Mouse (Mus musculus) CH12.LX (cell line): ENCODE measurements around the gene Cdh4. TPM values are rescaled to one million over a fixed set of nuclear protein-coding genes. Genes with fewer than 3 reads are reported as not detected.
A peak's percentile ranks its signal among the peaks of the same experiment; 100 is the strongest.

Experiments used
- DNase-seq: peaks from one replicate; pipeline ENCODE4 v3.0.0-alpha.2; 2013; ENCODE audit errors: extremely low read depth
- H3K27ac ChIP-seq: 2 replicates; pipeline ENCODE4 v1.5.1; 2012; ENCODE audit warnings: low read depth, mild to moderate bottlenecking, control low read depth, moderate library complexity; ENCODE audit not compliant: insufficient read depth
- H3K27me3 ChIP-seq: replicated peaks from 2 replicates; pipeline ENCODE3; 2012; ENCODE audit warnings: inconsistent platforms
- H3K36me3 ChIP-seq, 2 experiments: replicated peaks in 1 of 2; 2 replicates each; pipeline versions ENCODE3 to v1.6.1; 2012; ENCODE audit warnings: inconsistent platforms in 1 of 2, low read length in 1 of 2, mild to moderate bottlenecking in 1 of 2, mixed read lengths in 1 of 2, moderate library complexity in 1 of 2; ENCODE audit not compliant: control insufficient read depth in 1 of 2, insufficient read depth in 1 of 2
- H3K4me1 ChIP-seq, 2 experiments: 2 replicates each; pipeline ENCODE4 v1.6.1; 2012; ENCODE audit warnings: inconsistent platforms in 1 of 2, moderate library complexity in 1 of 2; ENCODE audit not compliant: insufficient read depth in 2 of 2, control insufficient read depth in 1 of 2
- H3K4me2 ChIP-seq: 2 replicates; pipeline ENCODE4 v1.6.1; 2012; ENCODE audit warnings: low read depth, mild to moderate bottlenecking, control low read depth; ENCODE audit not compliant: poor library complexity, insufficient read depth, severe bottlenecking
- H3K4me3 ChIP-seq, 3 experiments: fragments of 150-350 bp in 1 of 3; sonication (generic) in 1 of 3; replicated peaks in 1 of 3; 2 replicates each; pipeline versions ENCODE3 to v1.5.1; 2011 to 2012; ENCODE audit warnings: low read depth in 2 of 3, low read length in 2 of 3, mild to moderate bottlenecking in 2 of 3, moderate library complexity in 2 of 3, control low read depth in 1 of 3, improper control_type of control experiment in 1 of 3, inconsistent platforms in 1 of 3, mixed read lengths in 1 of 3; ENCODE audit not compliant: poor library complexity in 1 of 3
- H3K79me2 ChIP-seq: replicated peaks from 2 replicates; pipeline ENCODE4 v1.6.1; 2012; ENCODE audit warnings: mild to moderate bottlenecking, moderate library complexity; ENCODE audit not compliant: control insufficient read depth, poor library complexity, insufficient read depth, severe bottlenecking; ENCODE audit errors: extremely low read depth
- H3K9ac ChIP-seq: 2 replicates; pipeline ENCODE4 v1.6.1; 2012; ENCODE audit warnings: low read depth, mild to moderate bottlenecking, control low read depth, moderate library complexity; ENCODE audit not compliant: insufficient read depth
- H3K9me3 ChIP-seq: replicated peaks from 2 replicates; pipeline ENCODE3; 2012; ENCODE audit warnings: low read length, inconsistent platforms, mixed read lengths
- BHLHE40 ChIP-seq: IDR thresholded peaks from 2 replicates; pipeline ENCODE4 v1.6.1; 2011; ENCODE audit warnings: mild to moderate bottlenecking, low read depth, low read length, improper control_type of control experiment
- CHD1 ChIP-seq: IDR thresholded peaks from 2 replicates; pipeline ENCODE4 v1.6.1; 2012; ENCODE audit warnings: low read depth, low read length, improper control_type of control experiment, inconsistent platforms
- CHD2 ChIP-seq: IDR thresholded peaks from 2 replicates; pipeline ENCODE4 v1.6.1; 2011; ENCODE audit warnings: low read length, improper control_type of control experiment
- CTCF ChIP-seq, 2 experiments: IDR thresholded peaks in 1 of 2; conservative IDR thresholded peaks in 1 of 2; 2 replicates each; pipeline ENCODE4 v1.5.1; 2011 to 2012; ENCODE audit warnings: low read depth in 2 of 2, low read length in 2 of 2, improper control_type of control experiment in 1 of 2, inconsistent platforms in 1 of 2, mild to moderate bottlenecking in 1 of 2, moderate library complexity in 1 of 2
- E2F4 ChIP-seq: IDR thresholded peaks from 2 replicates; pipeline ENCODE4 v1.6.1; 2011; ENCODE audit warnings: low read depth, low read length, improper control_type of control experiment; ENCODE audit not compliant: insufficient replicate concordance
- ELF1 ChIP-seq: IDR thresholded peaks from 2 replicates; pipeline ENCODE4 v1.6.1; 2014; ENCODE audit warnings: low read depth, mild to moderate bottlenecking, inconsistent platforms, low read length, improper control_type of control experiment
- EP300 ChIP-seq: IDR thresholded peaks from 2 replicates; pipeline ENCODE4 v1.6.1; 2011; ENCODE audit warnings: low read length, improper control_type of control experiment
- ETS1 ChIP-seq: conservative IDR thresholded peaks from 2 replicates; pipeline ENCODE4 v1.6.1; 2012; ENCODE audit warnings: low read depth, mild to moderate bottlenecking, inconsistent platforms, low read length, improper control_type of control experiment, moderate library complexity
- GABPA ChIP-seq: IDR thresholded peaks from 2 replicates; pipeline ENCODE4 v1.6.1; 2012; ENCODE audit warnings: low read depth, low read length, improper control_type of control experiment, inconsistent platforms; ENCODE audit not compliant: insufficient replicate concordance
- HCFC1 ChIP-seq: IDR thresholded peaks from 2 replicates; pipeline ENCODE4 v1.6.1; 2012; ENCODE audit warnings: low read depth, mild to moderate bottlenecking, inconsistent platforms, low read length, improper control_type of control experiment
- JUN ChIP-seq: IDR thresholded peaks from 2 replicates; pipeline ENCODE4 v1.6.1; 2011; ENCODE audit warnings: low read depth, mild to moderate bottlenecking, low read length, improper control_type of control experiment, moderate library complexity; ENCODE audit not compliant: insufficient read depth
- JUND ChIP-seq: conservative IDR thresholded peaks from 2 replicates; pipeline ENCODE4 v1.6.1; 2011; ENCODE audit warnings: low read depth, low read length, improper control_type of control experiment
- MAFK ChIP-seq: IDR thresholded peaks from 2 replicates; pipeline ENCODE4 v1.6.1; 2011; ENCODE audit warnings: low read length, improper control_type of control experiment; ENCODE audit not compliant: insufficient replicate concordance
- MAZ ChIP-seq: IDR thresholded peaks from 2 replicates; pipeline ENCODE4 v1.6.1; 2012; ENCODE audit warnings: low read depth, mild to moderate bottlenecking, inconsistent platforms, low read length, improper control_type of control experiment, moderate library complexity
- MEF2A ChIP-seq: IDR thresholded peaks from 2 replicates; pipeline ENCODE4 v1.6.1; 2014; ENCODE audit warnings: low read depth, mild to moderate bottlenecking, inconsistent platforms, low read length, improper control_type of control experiment, borderline replicate concordance
- MXI1 ChIP-seq: IDR thresholded peaks from 2 replicates; pipeline ENCODE4 v1.6.1; 2011; ENCODE audit warnings: mild to moderate bottlenecking, low read depth, low read length, improper control_type of control experiment
- MYC ChIP-seq: IDR thresholded peaks from 2 replicates; pipeline ENCODE4 v1.6.1; 2011; ENCODE audit warnings: low read depth, mild to moderate bottlenecking, improper control_type of control experiment, low read length
- NRF1 ChIP-seq: IDR thresholded peaks from 2 replicates; pipeline ENCODE4 v1.6.1; 2014; ENCODE audit warnings: low read depth, mild to moderate bottlenecking, inconsistent platforms, low read length, improper control_type of control experiment, moderate library complexity
- POLR2A ChIP-seq: IDR thresholded peaks from 2 replicates; pipeline ENCODE4 v1.6.1; 2011; ENCODE audit warnings: low read depth, mild to moderate bottlenecking, improper control_type of control experiment, low read length
- SIN3A ChIP-seq: IDR thresholded peaks from 2 replicates; pipeline ENCODE4 v1.6.1; 2012; ENCODE audit warnings: low read length, improper control_type of control experiment, inconsistent platforms
- SMC3 ChIP-seq: IDR thresholded peaks from 2 replicates; pipeline ENCODE4 v1.6.1; 2011; ENCODE audit warnings: low read depth, low read length, improper control_type of control experiment
- TBP ChIP-seq: conservative IDR thresholded peaks from 2 replicates; pipeline ENCODE4 v1.6.1; 2011; ENCODE audit warnings: low read depth, low read length, improper control_type of control experiment
- TCF12 ChIP-seq: IDR thresholded peaks from 2 replicates; pipeline ENCODE4 v1.6.1; 2014; ENCODE audit warnings: low read depth, mild to moderate bottlenecking, inconsistent platforms, low read length, improper control_type of control experiment
- UBTF ChIP-seq: IDR thresholded peaks from 2 replicates; pipeline ENCODE4 v1.6.1; 2012; ENCODE audit warnings: low read depth, mild to moderate bottlenecking, inconsistent platforms, low read length, improper control_type of control experiment, moderate library complexity
- USF2 ChIP-seq: conservative IDR thresholded peaks from 2 replicates; pipeline ENCODE4 v1.6.1; 2011; ENCODE audit warnings: low read depth, low read length, improper control_type of control experiment
- ZC3H11A ChIP-seq: IDR thresholded peaks from 2 replicates; pipeline ENCODE4 v1.6.1; 2012; ENCODE audit warnings: low read depth, mild to moderate bottlenecking, inconsistent platforms, low read length, improper control_type of control experiment
- ZKSCAN1 ChIP-seq: IDR thresholded peaks from 2 replicates; pipeline ENCODE4 v1.6.1; 2012; ENCODE audit warnings: low read depth, inconsistent platforms, low read length, improper control_type of control experiment, borderline replicate concordance
- dilution Hi-C: fragments of 300-500 bp; cut with MboI; formaldehyde crosslinking; loops from 2 replicates; pipeline ENCODE4 v1.14.3; 2020; ENCODE audit warnings: low sequenced_read_pairs; ENCODE audit not compliant: extremely low pct_unique_long_range_greater_than_20kb, extremely low pct_ligation_motif_present
- in situ Hi-C: fragments of 300-500 bp; cut with MboI; formaldehyde crosslinking; loops from 3 replicates; pipeline ENCODE4 v1.14.3; 2019; ENCODE audit warnings: low sequenced_read_pairs, low pct_ligation_motif_present, low pct_unique_long_range_greater_than_20kb, mixed read lengths
- polyA plus RNA-seq: library from polyadenylated mRNA; unstranded; fragments of >175 nt; gene quantifications from 2 replicates; pipeline ENCODE4 v1.2.1, GENCODE M21; 2012; ENCODE audit warnings: low read depth; ENCODE audit not compliant: insufficient read length
- total RNA-seq, 2 experiments: library from RNA; depleted of rRNA; stranded (reverse); fragments of 300-350 nt in 1 of 2; fragments of >200 nt in 1 of 2; gene quantifications; 2 replicates each; pipeline ENCODE4 v1.2.3; 2012 to 2014

Cdh4 gene
- total and polyA plus RNA-seq, 3 experiments = not detected

DNA sequence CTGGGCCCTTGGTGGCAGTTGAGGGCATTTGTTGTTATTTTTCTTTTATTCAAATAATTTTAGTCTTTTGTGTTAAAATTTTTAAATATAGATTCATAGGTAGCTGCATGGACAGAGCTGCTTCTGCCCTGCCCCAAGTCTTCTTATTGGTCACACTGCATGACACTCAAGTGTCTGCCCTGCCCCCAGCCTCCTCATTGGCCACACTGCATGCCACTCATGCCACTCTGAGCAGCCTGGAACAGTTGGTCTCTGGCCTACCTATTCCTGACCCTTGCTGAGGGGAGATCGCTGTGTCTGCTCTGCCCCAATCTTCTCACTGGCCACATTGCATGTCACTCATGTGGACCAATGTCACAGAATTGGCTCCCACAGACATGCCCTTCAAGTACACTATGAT lies 273.1 kb downstream of the Cdh4 start:
- DNase-seq = no peak
- TF ChIP-seq CHD1 = no peak
- TF ChIP-seq NRF1 = no peak
- TF ChIP-seq EP300 = no peak
- TF ChIP-seq ZC3H11A = no peak
- no peak for TF ChIP-seq MAFK
- TF ChIP-seq ETS1 = no peak
- TF ChIP-seq USF2 = no peak
- TF ChIP-seq POLR2A = no peak
- no peak for TF ChIP-seq JUND
- no peak for TF ChIP-seq TBP
- no peak for TF ChIP-seq CTCF (conservative IDR thresholded peaks at IDR 0.05 in 1 of 2, IDR thresholded peaks at IDR 0.05 in 1 of 2; ENCODE audit: low read depth in 2 of 2, low read length in 2 of 2)
- TF ChIP-seq TCF12 = no peak
- no peak for TF ChIP-seq UBTF
- no peak for TF ChIP-seq GABPA
- no peak for TF ChIP-seq ZKSCAN1
- no peak for TF ChIP-seq SMC3
- TF ChIP-seq MYC = no peak
- TF ChIP-seq MAZ = no peak
- no peak for TF ChIP-seq ELF1
- no peak for TF ChIP-seq HCFC1
- H3K79me2 ChIP-seq = no peaks in the 10 kb centered on the region
- no peak overlapping the region for H3K4me2 ChIP-seq
- in situ Hi-C loops = no loop called here
- H3K9ac ChIP-seq = no peak overlapping the region
- H3K4me3 ChIP-seq = peak overlapping the region in 1 of 3 experiments; percentile 40
- H3K36me3 ChIP-seq = peaks cover 0 to 2% of the 10 kb centered on the region in 2 experiments
- H3K27ac ChIP-seq = no peak overlapping the region
- no peaks in the 10 kb centered on the region for H3K27me3 ChIP-seq
- H3K4me1 ChIP-seq = peaks cover 0 to 46% of the 10 kb centered on the region in 2 experiments; a peak in 2 of 4 replicates
- dilution Hi-C loops = no loop called here
- peaks cover 11% of the 10 kb centered on the region for H3K9me3 ChIP-seq

DNA sequence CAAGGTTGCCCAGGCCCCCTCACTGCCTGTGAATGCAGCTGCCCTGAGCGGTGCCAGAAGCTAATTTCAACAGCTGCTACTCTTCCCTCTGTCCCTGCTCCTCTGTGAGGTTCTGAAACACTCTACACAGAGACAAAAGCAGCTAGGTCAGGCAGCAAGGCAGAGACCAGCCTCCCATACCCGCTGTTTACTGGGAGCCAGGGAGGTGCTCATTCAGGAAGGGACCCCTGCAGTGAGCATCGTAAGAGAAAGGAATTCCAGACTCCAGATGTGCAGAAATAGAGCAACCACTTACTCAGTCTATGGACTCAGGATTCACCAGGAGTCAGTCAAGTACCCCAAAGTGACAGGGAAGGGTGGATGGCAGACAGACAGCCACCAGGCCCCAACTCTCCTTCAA lies 278.1 kb downstream of the Cdh4 start:
- no peak for DNase-seq
- peaks cover 32 to 70% of the 10 kb centered on the region in 2 experiments for H3K4me1 ChIP-seq
- dilution Hi-C loops = no loop called here
- no peaks in the 10 kb centered on the region for H3K27me3 ChIP-seq
- no peak overlapping the region for H3K27ac ChIP-seq
- in situ Hi-C loops = no loop called here
- H3K79me2 ChIP-seq = no peaks in the 10 kb centered on the region
- no peak overlapping the region for H3K4me2 ChIP-seq
- TF ChIP-seq JUN = no peak
- no peak for TF ChIP-seq TCF12
- TF ChIP-seq EP300 = no peak
- TF ChIP-seq POLR2A = no peak
- TF ChIP-seq MEF2A = no peak
- no peak for TF ChIP-seq MAZ
- TF ChIP-seq ELF1 = no peak
- TF ChIP-seq E2F4 = no peak
- no peak for TF ChIP-seq MYC
- no peak for TF ChIP-seq CHD2
- no peak for TF ChIP-seq SMC3
- no peak for TF ChIP-seq BHLHE40
- TF ChIP-seq ZKSCAN1 = no peak
- no peak for TF ChIP-seq MXI1
- no peak for TF ChIP-seq SIN3A
- no peak for TF ChIP-seq GABPA
- peaks cover 3% of the 10 kb centered on the region for H3K9me3 ChIP-seq
- no peak overlapping the region for H3K9ac ChIP-seq
- H3K36me3 ChIP-seq = peaks cover 0 to 2% of the 10 kb centered on the region in 2 experiments
- H3K4me3 ChIP-seq = no peak overlapping the region
